Mouse (Mus musculus) C2C12 (cell line): Measurements from ENCODE around the gene Olfr877. TPM values are rescaled to one million over a fixed set of nuclear protein-coding genes. Genes with fewer than 3 reads are reported as not detected.

Experiments
- H3K27me3 ChIP-seq: one replicate; pipeline ENCODE4 v1.6.1; 2011; ENCODE audit not compliant: control insufficient read depth, insufficient read depth, insufficient read length
- H3K36me3 ChIP-seq: one replicate; pipeline ENCODE4 v1.6.1; 2011; ENCODE audit not compliant: control insufficient read depth, insufficient read depth
- H3K4me3 ChIP-seq: one replicate; pipeline ENCODE4 v1.5.1; 2011; ENCODE audit warnings: mild to moderate bottlenecking, control low read depth; ENCODE audit not compliant: poor library complexity, insufficient read depth, severe bottlenecking
- H3K79me2 ChIP-seq: one replicate; pipeline ENCODE4 v1.6.1; 2011; ENCODE audit not compliant: control insufficient read depth, insufficient read depth
- H3K79me3 ChIP-seq: one replicate; pipeline ENCODE4 v1.6.1; 2011; ENCODE audit warnings: low read depth, control low read depth
- H3ac ChIP-seq: one replicate; pipeline ENCODE3; 2011; ENCODE audit warnings: low read depth; ENCODE audit not compliant: control insufficient read depth, insufficient read length
- CEBPB ChIP-seq: IDR thresholded peaks from one replicate; pipeline ENCODE4 v1.6.1; 2011; ENCODE audit warnings: low read depth, mild to moderate bottlenecking, control low read depth, moderate library complexity
- CTCF ChIP-seq: IDR thresholded peaks from one replicate; pipeline ENCODE4 v1.5.1; 2011; ENCODE audit not compliant: control insufficient read depth, insufficient read depth, insufficient read length
- FOSL1 ChIP-seq: IDR thresholded peaks from one replicate; pipeline ENCODE4 v1.8.0; 2011; ENCODE audit warnings: mild to moderate bottlenecking, low read length; ENCODE audit not compliant: poor library complexity, insufficient read depth, severe bottlenecking
- MAX ChIP-seq: IDR thresholded peaks from one replicate; pipeline ENCODE4 v1.6.1; 2011; ENCODE audit warnings: mild to moderate bottlenecking, control low read depth
- MYOD1 ChIP-seq: IDR thresholded peaks from one replicate; pipeline ENCODE4 v1.6.1; 2011; ENCODE audit warnings: low read depth; ENCODE audit not compliant: control insufficient read depth, insufficient read length
- MYOG ChIP-seq: IDR thresholded peaks from one replicate; pipeline ENCODE4 v1.6.1; 2011; ENCODE audit not compliant: control insufficient read depth, insufficient read length; ENCODE audit errors: extremely low read depth
- USF1 ChIP-seq: IDR thresholded peaks from one replicate; pipeline ENCODE4 v1.6.1; 2011; ENCODE audit warnings: low read depth, mild to moderate bottlenecking, control low read depth, moderate library complexity
- polyA plus RNA-seq: library from polyadenylated mRNA; unstranded; fragments of >200 nt; fragmentation: generic; extraction: Trizol; gene quantifications from one replicate; pipeline ENCODE4 v1.2.1, GENCODE M21; 2012; ENCODE audit warnings: missing spikeins

Olfr877 gene
- polyA plus RNA-seq, 1 experiment, result not detected

GRCm38 (mm10) chr9:37890960-37891359 lies 36.9 kb downstream of the Olfr877 start:
- H3K4me3 ChIP-seq, result no peak overlapping the region
- H3K79me3 ChIP-seq, result no peaks in the 10 kb centered on the region
- H3K27me3 ChIP-seq, result no peaks in the 10 kb centered on the region
- no peaks in the 10 kb centered on the region for H3K79me2 ChIP-seq
- TF ChIP-seq MYOD1 (no peak), FOSL1 (no peak), CTCF (no peak), MAX (no peak), USF1 (no peak), CEBPB (no peak), MYOG (no peak)
- no peaks in the 10 kb centered on the region for H3K36me3 ChIP-seq
- no peak overlapping the region for H3ac ChIP-seq

DNA sequence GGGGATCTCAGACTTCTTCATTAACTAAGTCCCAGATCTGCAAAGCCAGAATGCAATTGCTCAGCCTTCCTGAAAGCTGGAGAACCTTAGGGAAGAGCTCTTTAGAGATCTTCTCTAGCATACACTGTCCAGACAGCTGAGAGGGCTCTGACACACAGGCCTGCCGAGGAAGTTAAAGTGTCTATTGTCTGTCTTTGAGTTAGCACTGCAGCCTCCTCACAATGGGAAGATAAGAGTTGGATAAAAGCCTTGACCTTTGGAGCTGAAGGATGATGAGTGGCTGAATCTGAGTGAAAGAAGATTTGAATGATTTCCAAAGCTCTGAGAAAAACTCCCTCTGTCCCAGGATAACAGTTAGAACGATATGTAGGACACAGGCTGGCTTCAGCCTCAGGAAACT lies 42.6 kb downstream of the Olfr877 start, which contains the start of gene Olfr145:
Gene Olfr145 (plus strand): TSS at position 64 of the 400 bp plus-strand sequence.
- H3K36me3 ChIP-seq, result no peaks in the 10 kb centered on the region
- no peak within 1 kb of the TSS for H3K4me3 ChIP-seq
- H3K27me3 ChIP-seq, result no peaks in the 10 kb centered on the region
- no peak for TF ChIP-seq CTCF
- TF ChIP-seq CEBPB, result no peak
- TF ChIP-seq MAX, result no peak
- TF ChIP-seq USF1, result no peak
- no peaks in the 10 kb centered on the region for H3K79me2 ChIP-seq
- H3ac ChIP-seq, result no peak within 1 kb of the TSS
- H3K79me3 ChIP-seq, result no peaks in the 10 kb centered on the region

GRCm38 (mm10) chr9:37905555-37905954 lies 51.5 kb downstream of the Olfr877 start:
- Histone ChIP-seq H3K79me3 (no peaks in the 10 kb centered on the region), H3K27me3 (no peaks in the 10 kb centered on the region), H3K36me3 (no peaks in the 10 kb centered on the region), H3ac (no peak overlapping the region), H3K4me3 (no peak overlapping the region), H3K79me2 (no peaks in the 10 kb centered on the region)
- TF ChIP-seq FOSL1 (no peak), CEBPB (no peak), MYOG (no peak), USF1 (no peak), CTCF (no peak), MYOD1 (no peak), MAX (no peak)

Other genes starting within 250 kb of the Olfr877 start
- gene Spa17, start 240.5 kb upstream of the Olfr877 start, polyA plus RNA-seq, result 1.2 TPM
- gene Tbrg1, start 197.0 kb upstream of the Olfr877 start, polyA plus RNA-seq, result 89.7 TPM
- gene Panx3, start 185.0 kb upstream of the Olfr877 start, polyA plus RNA-seq, result not detected
- gene Olfr160, start 138.0 kb upstream of the Olfr877 start, polyA plus RNA-seq, result not detected
- gene Olfr874, start 109.2 kb upstream of the Olfr877 start, polyA plus RNA-seq, result not detected
- gene Olfr875, start 82.4 kb upstream of the Olfr877 start, polyA plus RNA-seq, result not detected
- gene Olfr876, start 51.2 kb upstream of the Olfr877 start, polyA plus RNA-seq, result not detected
- gene Olfr145, start 42.5 kb downstream of the Olfr877 start, polyA plus RNA-seq, result not detected
- not detected for gene Olfr878, start 63.6 kb downstream of the Olfr877 start, polyA plus RNA-seq
- gene Olfr881, start 137.6 kb downstream of the Olfr877 start, polyA plus RNA-seq, result not detected
- gene Olfr883, start 171.5 kb downstream of the Olfr877 start, polyA plus RNA-seq, result not detected
- not detected for gene Olfr884, start 192.3 kb downstream of the Olfr877 start, polyA plus RNA-seq
- gene Olfr885, start 207.1 kb downstream of the Olfr877 start, polyA plus RNA-seq, result not detected
- gene Olfr887, start 229.8 kb downstream of the Olfr877 start, polyA plus RNA-seq, result not detected